24 mouse cellular contexts compared by ENCODE assay signal in the genomic region with DNA sequence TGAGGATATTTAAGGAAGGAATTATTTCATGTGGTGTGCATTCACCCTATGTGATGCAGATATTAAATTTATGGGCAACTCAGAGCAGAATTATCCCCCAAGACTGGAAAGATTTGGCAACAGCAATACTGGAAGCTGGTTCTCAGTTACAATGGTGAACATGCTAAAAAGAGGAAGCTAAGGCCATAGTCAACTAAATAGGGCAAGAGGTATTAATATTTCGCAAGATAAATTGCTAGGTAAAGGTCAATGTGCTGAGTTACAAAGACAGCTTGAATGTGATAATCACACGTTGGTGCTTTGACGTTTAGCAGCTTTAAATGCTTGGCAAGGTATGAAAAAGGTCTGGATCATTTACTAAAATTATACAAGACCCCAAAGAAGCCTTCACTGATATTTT.
"Had no signal": no experiment of that assay in that cellular context is flagged by ENCODE, and none has a peak within 500 bp of the region (broad histone marks: within the 10 kb centered on the region; RNA-seq: fewer than 3 reads in every experiment).

No protein-coding gene starts in this region.

- ATAC-seq: hindbrain, postnatal 0 days had no signal

- DNase-seq: gastrocnemius, postnatal 14 days; heart, adult 11 months; heart, adult 2 months; heart, postnatal 14 days; heart, postnatal 36 days; kidney, adult 11 months; kidney, adult 2 months; kidney, adult 9 months; kidney, postnatal 14 days; kidney, postnatal 36 days; layer of hippocampus, adult 9-11 months; layer of hippocampus, postnatal 36 days; liver, embryonic 13.5 days had no signal

- H3K4me2 ChIP-seq: heart, embryonic 11.5 days; heart, embryonic 13.5 days; heart, embryonic 15.5 days; hindbrain, embryonic 13.5 days; hindbrain, embryonic 15.5 days; kidney, embryonic 15.5 days; limb, embryonic 12.5 days; liver, embryonic 11.5 days; liver, embryonic 13.5 days had no signal

- H3K4me3 ChIP-seq: heart, adult 2 months; heart, embryonic 13.5 days; heart, embryonic 15.5 days; hindbrain, embryonic 13.5 days; hindbrain, embryonic 15.5 days; kidney, embryonic 15.5 days; limb, embryonic 10.5 days; limb, embryonic 12.5 days; liver, embryonic 13.5 days had no signal

- H3K4me1 ChIP-seq: heart, embryonic 13.5 days; heart, embryonic 15.5 days; hindbrain, embryonic 13.5 days; hindbrain, embryonic 15.5 days; kidney, embryonic 15.5 days; limb, embryonic 10.5 days; limb, embryonic 12.5 days; liver, embryonic 13.5 days had no signal

- H3K27ac ChIP-seq: heart, adult 2 months; heart, embryonic 13.5 days; heart, embryonic 15.5 days; hindbrain, embryonic 13.5 days; hindbrain, embryonic 15.5 days; hindbrain, postnatal 0 days; kidney, embryonic 15.5 days; kidney, postnatal 0 days; limb, embryonic 10.5 days; limb, embryonic 12.5 days; liver, embryonic 13.5 days had no signal

- H3K36me3 ChIP-seq: heart, embryonic 13.5 days; heart, embryonic 15.5 days; hindbrain, embryonic 13.5 days; hindbrain, embryonic 15.5 days; kidney, embryonic 15.5 days; limb, embryonic 10.5 days; limb, embryonic 12.5 days; liver, embryonic 13.5 days had no signal

- H3K9me3 ChIP-seq: heart, embryonic 13.5 days; heart, embryonic 15.5 days; hindbrain, embryonic 13.5 days; hindbrain, embryonic 15.5 days; kidney, embryonic 15.5 days; limb, embryonic 10.5 days; limb, embryonic 12.5 days; liver, embryonic 13.5 days had no signal

- H3K9ac ChIP-seq: heart, embryonic 13.5 days; heart, embryonic 15.5 days; hindbrain, embryonic 13.5 days; hindbrain, embryonic 15.5 days; kidney, embryonic 15.5 days; limb, embryonic 12.5 days; liver, embryonic 13.5 days had no signal
